ENCODE assay signal across 28 mouse cellular contexts in genomic region chr13:120024581-120024980, GRCm38 (mm10). TPM values are rescaled to one million over a fixed set of nuclear protein-coding genes. Genes with fewer than 3 reads are reported as not detected.
DNase-seq lines count a peak whose midpoint lies in the region; ATAC-seq and TF ChIP-seq lines count a peak whose summit lies in the region.
"Not testable (repeated sequence)": the region's sequence is repeated elsewhere in the genome, so short reads cannot be mapped to it uniquely, and the experiment has no call there.
"Had no signal": no experiment of that assay in that cellular context is flagged by ENCODE, and none has a peak within 500 bp of the region (broad histone marks: within the 10 kb centered on the region; RNA-seq: fewer than 3 reads in every experiment).

No protein-coding gene starts in this region.

- DNase-seq in embryo, embryonic 10.5 days (ENCODE audit: low spot score), result peak; percentile 26
- DNase-seq in embryonic facial prominence, embryonic 10.5 days (ENCODE audit: low spot score), result peak; percentile 8
- peak; percentile 1 for DNase-seq in forebrain, postnatal 0 days
- peak; percentile 23 for DNase-seq in hindbrain, embryonic 14.5 days (ENCODE audit: low spot score)
- DNase-seq in limb, embryonic 11.5 days (ENCODE audit: low spot score), result peak; percentile 19
- DNase-seq in neural tube, embryonic 10.5 days (ENCODE audit: extremely low spot score, low spot score), result peak; percentile 13
- peak; percentile 4 for DNase-seq in retina, postnatal 1 day

- H3K4me3 ChIP-seq in embryonic facial prominence, embryonic 10.5 days; forebrain, postnatal 0 days (ENCODE audit: low read depth, low read length); hindbrain, embryonic 14.5 days (replicated peaks; ENCODE audit: low read length); limb, embryonic 11.5 days (ENCODE audit: low read depth, low read length): not testable (repeated sequence)

- H3K27ac ChIP-seq in embryonic facial prominence, embryonic 10.5 days (replicated peaks); forebrain, postnatal 0 days (ENCODE audit: low read depth, low read length); hindbrain, embryonic 14.5 days; limb, embryonic 11.5 days (replicated peaks; ENCODE audit: low read depth, low read length): not testable (repeated sequence)

- not testable (repeated sequence) for H3K9ac ChIP-seq in forebrain, postnatal 0 days; hindbrain, embryonic 14.5 days; limb, embryonic 11.5 days (ENCODE audit: low read length)

- not testable (repeated sequence) for ATAC-seq in forebrain, postnatal 0 days; hindbrain, embryonic 14.5 days (ENCODE audit: low FRiP score); limb, embryonic 11.5 days (ENCODE audit: insufficient number of reproducible peaks, low FRiP score, low TSS enrichment, low read depth)

- 9% methylated on average over 9 of the region's 9 CpGs for WGBS in embryonic facial prominence, embryonic 10.5 days
- 10% methylated on average over 9 of the region's 9 CpGs for WGBS in forebrain, postnatal 0 days
- 7% methylated on average over 9 of the region's 9 CpGs for WGBS in hindbrain, embryonic 14.5 days
- 11% methylated on average over 9 of the region's 9 CpGs for WGBS in limb, embryonic 11.5 days

- not testable (repeated sequence) for H3K9me3 ChIP-seq in embryonic facial prominence, embryonic 10.5 days; forebrain, postnatal 0 days (ENCODE audit: low read length); hindbrain, embryonic 14.5 days (ENCODE audit: control insufficient read depth, low read length); limb, embryonic 11.5 days (ENCODE audit: control insufficient read depth, low read length)

- H3K36me3 ChIP-seq in embryonic facial prominence, embryonic 10.5 days (replicated peaks); forebrain, postnatal 0 days (ENCODE audit: insufficient read depth); hindbrain, embryonic 14.5 days (replicated peaks; ENCODE audit: control insufficient read depth, insufficient read depth); limb, embryonic 11.5 days (ENCODE audit: control insufficient read depth, insufficient read depth, low read length): not testable (repeated sequence)

- H3K27me3 ChIP-seq in embryonic facial prominence, embryonic 10.5 days (replicated peaks; ENCODE audit: low read depth, poor library complexity, severe bottlenecking), result peaks cover 30% of the 10 kb centered on the region
- not testable (repeated sequence) for H3K27me3 ChIP-seq in forebrain, postnatal 0 days (ENCODE audit: insufficient read depth, low read length); limb, embryonic 11.5 days (ENCODE audit: control insufficient read depth, insufficient read depth, low read length)
- peaks cover 24% of the 10 kb centered on the region for H3K27me3 ChIP-seq in hindbrain, embryonic 14.5 days (ENCODE audit: control insufficient read depth, insufficient read depth, low read length)

- not testable (repeated sequence) for H3K4me2 ChIP-seq in forebrain, postnatal 0 days (ENCODE audit: low read depth); hindbrain, embryonic 14.5 days (replicated peaks); limb, embryonic 11.5 days (ENCODE audit: low read depth, severe bottlenecking)

- not testable (repeated sequence) for TF ChIP-seq CTCF in forebrain, postnatal 0 days (IDR thresholded peaks at IDR 0.05; ENCODE audit: low read depth)

- not testable (repeated sequence) for H3K4me1 ChIP-seq in embryonic facial prominence, embryonic 10.5 days; forebrain, postnatal 0 days (ENCODE audit: insufficient read depth); hindbrain, embryonic 14.5 days (replicated peaks; ENCODE audit: control insufficient read depth, insufficient read depth, low read length); limb, embryonic 11.5 days (ENCODE audit: control insufficient read depth, insufficient read depth, low read length)

RNA-seq across cellular contexts. Expression of gene Gm36079, which starts 2.2 kb away (rescaled TPM):
- polyA plus RNA-seq in embryonic facial prominence, embryonic 10.5 days (2016; fragmentation: Nextera tagmentation; extraction: Ambion mirVana), result not detected in 2 replicates
- not detected in 2 replicates for total RNA-seq in forebrain, postnatal 0 days (2014; rRNA removed)
- not detected in 2 replicates for polyA plus RNA-seq in forebrain, postnatal 0 days (2015; fragmentation: Nextera tagmentation; extraction: Ambion mirVana)
- polyA plus RNA-seq in hindbrain, embryonic 14.5 days (2014; fragmentation: Nextera tagmentation; extraction: Ambion mirVana), result not detected in 2 replicates
- polyA plus RNA-seq in limb, embryonic 11.5 days (2014; fragmentation: Nextera tagmentation; extraction: Ambion mirVana), result not detected in 2 replicates
- total RNA-seq: adrenal gland, adult 8-10 months; adrenal gland, postnatal 25 days; ES-E14; gastrocnemius, adult 2 months; gastrocnemius, postnatal 14 days; gastrocnemius, postnatal 4 days; heart, adult 8-10 months; heart, postnatal 25 days; hematopoietic stem cell, adult 5-6 weeks had no signal
- polyA plus RNA-seq: activated CD4-positive, CD25-positive, alpha-beta regulatory T cell, adult 4 months; C2C12; embryonic facial prominence, embryonic 13.5 days; erythroblast, embryonic 14.5 days; forebrain, embryonic 13.5 days; forebrain, embryonic 16.5 days; frontal cortex, adult 2 months; heart, embryonic 11.5 days; heart, embryonic 14.5 days; heart, postnatal 0 days; hindbrain, embryonic 15.5 days; intestine, embryonic 16.5 days had no signal

RNA-seq across cellular contexts. Expression of gene Gm21188, which starts 27.4 kb away (rescaled TPM):
- not detected in 2 replicates for polyA plus RNA-seq in embryonic facial prominence, embryonic 10.5 days (2016; fragmentation: Nextera tagmentation; extraction: Ambion mirVana)
- total RNA-seq in forebrain, postnatal 0 days (2014; rRNA removed), result 0.15 TPM in 1 of 2 replicates, not detected in the other
- polyA plus RNA-seq in forebrain, postnatal 0 days (2015; fragmentation: Nextera tagmentation; extraction: Ambion mirVana), result not detected in 2 replicates
- polyA plus RNA-seq in hindbrain, embryonic 14.5 days (2014; fragmentation: Nextera tagmentation; extraction: Ambion mirVana), result not detected in 2 replicates
- polyA plus RNA-seq in limb, embryonic 11.5 days (2014; fragmentation: Nextera tagmentation; extraction: Ambion mirVana), result not detected in 2 replicates
- total RNA-seq: ES-E14 had no signal
- polyA plus RNA-seq: C2C12; embryonic facial prominence, embryonic 13.5 days; erythroblast, embryonic 14.5 days; forebrain, embryonic 13.5 days; forebrain, embryonic 16.5 days; heart, embryonic 11.5 days; heart, embryonic 14.5 days; hindbrain, embryonic 15.5 days; intestine, embryonic 16.5 days had no signal
